Mouse (Mus musculus) small intestine, adult 2 months (tissue): ENCODE measurements at regions not wholly inside any gene's neighbourhood (a gene's known extent, or its start where the extent isn't known, plus 50 kb on each side); places are given as distances from the start of the nearest gene placed in this dataset.

Experiments used
- CTCF ChIP-seq: fragments of 200-500 bp; IDR thresholded peaks from 2 replicates; pipeline ENCODE4 v1.5.1; 2012; ENCODE audit warnings: low read depth, mild to moderate bottlenecking, control low read depth, inconsistent platforms, low read length, moderate library complexity, mixed read lengths; ENCODE audit not compliant: insufficient replicate concordance, insufficient read length; ENCODE audit errors: extremely low read depth
- POLR2A ChIP-seq: fragments of 200-500 bp; IDR thresholded peaks from 2 replicates; pipeline ENCODE4 v1.6.1; 2012; ENCODE audit warnings: low read depth, mild to moderate bottlenecking, control low read depth, inconsistent platforms, low read length, moderate library complexity

- TF ChIP-seq CTCF: no peak
- TF ChIP-seq POLR2A: no peak
Measured at GRCm38 (mm10) chr10:66657520-66657919, 438.4 kb upstream of the Jmjd1c start.
